Comparison of ENCODE assay signal across 1 mouse cellular context in the genomic region with DNA sequence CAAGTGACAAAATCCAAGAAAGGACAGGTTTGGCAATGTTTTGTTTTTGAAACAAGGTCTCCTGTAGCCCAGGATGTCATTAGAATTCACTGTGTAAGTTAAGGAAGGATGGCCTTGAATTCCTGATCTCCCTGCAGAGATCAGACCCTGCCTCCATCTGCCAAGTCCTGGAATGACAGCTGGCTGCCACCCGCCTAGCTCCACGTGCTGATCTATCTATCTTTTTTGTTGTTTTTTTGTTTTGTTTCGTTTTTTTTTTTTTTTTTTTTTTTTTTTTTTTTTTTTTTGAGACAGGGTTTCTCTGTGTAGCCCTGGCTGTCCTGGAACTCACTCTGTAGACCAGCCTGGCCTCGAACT.
TF ChIP-seq lines count a peak whose summit lies in the region.

No protein-coding gene starts in this region.

TF ChIP-seq in myocyte, 11 proteins besides CTCF, POLR2A, EP300 and RAD21:
- peak in 1 of 3 experiments; percentile 35 for TF ChIP-seq MYOG (IDR thresholded peaks at IDR 0.05; ENCODE audit: control insufficient read depth in 1 of 3, insufficient read depth in 1 of 3, insufficient read length in 2 of 3, low read depth in 2 of 3)
TF ChIP-seq in myocyte: peak in this region for 1; not testable (repeated sequence) for 10.
